Mouse (Mus musculus) gastrocnemius, adult 2 months (tissue): ENCODE results near the gene Acpp. TPM values are rescaled to one million over a fixed set of nuclear protein-coding genes. Genes with fewer than 3 reads are reported as not detected.

Source experiments
- DNase-seq: peaks from one replicate; pipeline ENCODE4 v3.0.0; 2022
- H3K27ac ChIP-seq: fragments of 200-600 bp; 2 replicates; pipeline ENCODE4 v1.8.1; 2022; ENCODE audit warnings: mild to moderate bottlenecking
- H3K4me3 ChIP-seq: fragments of 200-600 bp; 2 replicates; pipeline ENCODE4 v1.8.1; 2022; ENCODE audit warnings: mild to moderate bottlenecking, moderate library complexity
- CTCF ChIP-seq: fragments of 200-600 bp; IDR thresholded peaks from 2 replicates; pipeline ENCODE4 v1.8.1; 2022; ENCODE audit warnings: antibody characterized with exemption, mild to moderate bottlenecking, moderate library complexity
- intact Hi-C: fragments of 180-260 bp; cut with DNase I; formaldehyde crosslinking; loops from one replicate; pipeline ENCODE4 v1.15.1; 2025
- total RNA-seq, 2 experiments: library from RNA; stranded (reverse); gene quantifications; 2 replicates each; pipeline ENCODE4 v1.2.3; 2021

The Acpp gene
- total RNA-seq, 2 experiments from 2014 or later, result not detected

DNA sequence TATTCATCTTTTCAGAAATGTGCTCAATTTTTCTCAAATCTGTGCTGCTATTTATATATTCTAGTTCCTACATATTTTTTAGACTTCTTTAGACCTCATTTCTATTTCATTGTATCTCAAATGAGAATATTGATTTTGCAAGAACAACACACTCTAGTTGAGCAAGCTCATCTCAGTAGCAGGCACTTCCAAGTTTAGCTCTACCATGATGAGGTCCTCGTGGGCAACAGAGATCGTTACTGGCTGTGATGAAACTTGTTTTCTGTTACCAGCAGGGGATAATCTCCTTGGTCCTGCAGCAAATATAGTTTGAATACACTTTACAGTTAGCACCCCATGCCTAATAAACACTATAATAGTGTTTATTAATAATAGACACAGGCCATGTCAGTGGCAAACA lies 81.5 kb downstream of the Acpp start:
- DNase-seq, result no peak
- intact Hi-C loops, result no loop called here
- no peak overlapping the region for H3K27ac ChIP-seq
- TF ChIP-seq CTCF, result no peak
- no peak overlapping the region for H3K4me3 ChIP-seq

DNA sequence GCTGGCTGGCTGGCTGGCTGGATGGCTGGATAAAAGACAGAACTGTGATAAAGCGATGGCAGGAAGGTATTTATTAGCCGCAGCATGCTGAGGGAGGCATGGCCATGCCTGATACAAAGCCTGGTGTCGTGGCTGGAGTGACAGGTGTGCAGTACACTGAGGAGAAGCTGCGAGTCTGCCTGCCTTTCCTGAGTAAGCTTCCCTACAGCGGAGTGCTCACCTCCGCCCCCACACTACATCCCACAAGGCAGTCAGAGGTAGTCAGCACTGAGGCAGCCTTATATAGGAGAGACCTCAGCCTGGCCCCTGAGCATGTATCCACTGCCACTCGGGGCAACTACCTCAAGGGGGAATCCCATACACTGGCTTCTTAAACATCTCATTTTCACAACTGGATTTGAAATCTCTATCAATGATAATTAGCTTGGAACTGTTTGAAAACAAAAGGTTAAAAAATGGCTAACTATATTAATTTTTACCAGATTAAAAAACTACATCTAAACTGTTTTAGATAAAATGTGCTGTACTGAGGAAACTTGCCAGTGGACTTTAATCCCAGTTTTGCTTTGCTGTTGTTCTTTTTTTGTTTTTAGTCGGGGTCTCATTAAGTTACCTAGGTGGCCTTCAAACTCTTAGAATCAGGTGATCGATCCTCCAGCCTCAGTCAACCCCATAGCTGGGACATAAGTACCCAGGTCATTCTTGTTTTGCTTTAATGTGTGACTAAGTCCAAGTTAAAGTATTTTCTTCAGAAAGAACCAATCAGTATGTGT lies 83.0 kb downstream of the Acpp start:
- H3K4me3 ChIP-seq, result no peak overlapping the region
- DNase-seq, result no peak
- intact Hi-C loops, result no loop called here
- TF ChIP-seq CTCF, result no peak
- no peak overlapping the region for H3K27ac ChIP-seq

DNA sequence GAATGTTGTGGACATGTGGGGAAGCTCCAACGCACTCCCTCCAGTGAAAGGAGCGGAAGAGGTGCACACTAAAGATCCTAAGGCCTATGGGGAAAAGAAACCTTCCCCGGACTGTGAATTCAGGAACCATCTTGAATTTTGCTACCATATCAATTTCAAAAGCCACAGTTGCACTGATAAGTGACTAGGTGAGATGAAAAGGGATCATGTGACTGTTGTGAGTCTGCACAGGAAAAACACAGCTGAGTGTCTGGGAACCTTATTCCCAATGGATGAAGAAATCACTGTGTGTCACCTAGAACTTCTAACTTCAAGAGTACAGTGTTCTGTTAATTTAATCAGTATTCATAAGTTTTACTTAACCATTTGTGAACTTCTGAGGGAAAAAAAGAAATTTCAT lies 84.9 kb downstream of the Acpp start:
- TF ChIP-seq CTCF, result no peak
- intact Hi-C loops, result no loop called here
- DNase-seq, result no peak
- Histone ChIP-seq H3K27ac (no peak overlapping the region), H3K4me3 (no peak overlapping the region)

DNA sequence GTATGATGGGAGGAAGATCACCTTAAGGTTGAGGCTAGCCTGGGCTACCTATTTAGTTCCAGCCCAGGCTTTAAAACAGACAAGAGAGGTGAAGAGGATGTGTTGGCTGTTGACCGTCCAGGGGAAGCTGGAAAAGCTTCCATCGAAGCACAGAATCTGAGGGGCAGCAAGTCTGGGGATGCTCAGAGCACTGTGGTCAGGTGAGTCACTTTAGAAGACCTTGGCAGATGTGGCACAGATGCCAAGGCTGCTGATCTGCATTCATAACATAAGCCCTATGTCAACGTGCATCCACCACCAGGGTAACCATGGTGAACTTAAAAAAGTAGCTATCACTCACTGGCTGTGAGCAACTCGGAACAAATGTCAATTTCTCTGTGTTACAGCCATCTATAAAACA lies 85.9 kb downstream of the Acpp start:
- Histone ChIP-seq H3K4me3 (no peak overlapping the region), H3K27ac (no peak overlapping the region)
- no peak for DNase-seq
- intact Hi-C loops, result no loop called here
- TF ChIP-seq CTCF, result no peak

DNA sequence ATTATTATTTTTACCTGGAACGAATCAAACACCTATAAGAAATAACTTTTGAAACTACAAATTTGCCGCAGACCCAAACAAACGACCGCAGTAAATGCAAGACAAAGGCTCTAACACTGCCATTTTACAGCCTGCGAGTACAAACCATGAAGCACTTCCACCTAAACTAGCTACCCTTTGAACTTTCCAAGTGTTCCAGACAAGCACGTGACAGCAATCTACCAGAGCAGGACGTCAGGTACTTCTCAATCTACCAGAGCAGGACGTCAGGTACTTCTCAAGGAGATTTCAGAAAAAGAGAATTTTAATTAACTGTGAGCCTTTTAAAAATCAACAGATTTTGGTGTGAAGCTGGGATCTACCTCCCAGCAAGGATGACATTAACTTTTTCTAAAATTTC lies 86.4 kb downstream of the Acpp start:
- DNase-seq, result no peak
- no peak overlapping the region for H3K27ac ChIP-seq
- TF ChIP-seq CTCF, result no peak
- intact Hi-C loops, result no loop called here
- no peak overlapping the region for H3K4me3 ChIP-seq

DNA sequence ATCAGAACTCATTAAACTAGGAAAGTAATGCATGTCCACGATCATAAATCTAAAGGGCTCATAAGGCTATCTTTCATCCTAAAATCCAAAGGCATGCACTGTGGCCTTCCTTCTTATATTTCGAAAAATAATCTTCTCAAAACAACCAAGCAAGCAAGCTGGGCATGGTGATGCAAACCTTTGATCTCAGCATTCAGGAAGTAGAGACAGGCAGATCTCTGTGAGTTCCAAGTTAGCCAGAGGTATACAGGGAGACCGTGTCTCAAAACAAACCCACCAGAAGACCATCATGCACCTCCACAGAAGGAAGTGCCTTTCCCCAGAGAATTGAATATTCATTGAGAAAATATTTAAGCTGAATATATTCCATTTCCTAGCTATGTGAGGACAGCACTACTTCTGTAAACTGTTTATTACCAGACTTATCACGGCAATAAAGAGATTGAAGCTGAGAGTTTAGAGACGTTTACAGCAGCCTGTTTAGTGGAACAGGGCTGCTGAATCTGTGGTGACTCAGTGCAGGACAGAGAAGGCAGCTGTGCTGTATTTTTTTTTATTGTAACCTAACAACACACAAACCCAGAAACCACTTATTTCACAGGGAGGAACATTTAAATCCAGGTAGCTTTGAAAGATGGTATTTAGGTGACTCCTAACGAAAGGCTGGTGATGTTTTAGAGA lies 90.1 kb downstream of the Acpp start:
- H3K4me3 ChIP-seq, result no peak overlapping the region
- intact Hi-C loops, result no loop called here
- no peak for TF ChIP-seq CTCF
- peak overlapping the region; percentile 25; the same call in 1 of the 2 replicates for H3K27ac ChIP-seq
- DNase-seq, result no peak

DNA sequence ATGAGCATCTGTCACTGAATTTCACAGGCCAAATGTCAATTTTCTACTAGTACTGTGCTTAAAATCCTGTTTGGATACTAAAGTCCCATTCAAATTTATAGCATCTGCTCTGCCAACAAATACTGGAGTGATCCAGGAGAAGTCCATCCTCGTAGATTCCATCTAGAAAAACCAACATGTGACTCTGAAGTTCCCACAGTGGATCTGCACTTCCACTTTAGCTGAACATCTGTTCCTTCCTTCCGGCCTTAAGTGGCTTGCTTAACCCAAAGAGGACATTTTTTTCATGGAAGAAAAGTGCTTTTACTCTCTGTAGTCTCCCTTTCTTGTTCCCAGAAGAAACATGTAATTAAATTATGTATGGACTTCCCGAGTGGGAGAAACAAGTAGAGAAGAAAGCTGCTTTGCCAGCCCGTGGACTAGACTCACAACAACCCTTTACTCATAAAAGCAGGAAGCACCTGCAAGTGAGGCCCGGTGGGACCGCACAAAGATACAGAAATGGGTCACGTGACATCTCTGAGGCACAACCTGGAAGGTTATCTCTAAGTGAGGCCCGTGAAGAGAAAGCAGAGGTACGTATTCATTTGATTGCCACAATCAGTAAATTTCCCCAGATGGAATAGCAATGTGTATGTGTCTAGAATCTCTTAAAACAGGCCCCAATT lies 93.6 kb downstream of the Acpp start:
- intact Hi-C loops, result no loop called here
- DNase-seq, result no peak
- 0 out of 2 replicates have a peak overlapping the region, but pooled peaks have one; percentile 2 for H3K27ac ChIP-seq
- no peak for TF ChIP-seq CTCF
- H3K4me3 ChIP-seq, result no peak overlapping the region

DNA sequence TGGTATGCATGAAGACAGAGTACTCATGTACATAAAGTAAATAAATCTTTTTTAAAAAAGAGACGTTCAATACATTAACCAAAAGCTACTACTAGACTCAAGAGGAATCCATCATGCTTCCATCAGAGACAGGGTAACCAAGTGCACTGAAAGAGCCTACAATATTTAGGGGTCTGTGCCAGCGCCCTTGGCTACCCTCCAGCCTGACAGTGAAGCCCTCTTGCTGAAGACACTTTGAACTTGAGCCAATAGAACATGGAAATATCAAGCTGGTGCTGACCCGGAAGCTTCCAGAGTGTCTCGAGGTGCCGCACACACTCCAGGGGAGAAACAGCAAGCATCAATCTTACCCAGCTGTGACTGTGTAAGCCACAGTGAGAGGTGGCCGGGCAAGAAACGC lies 97.4 kb downstream of the Acpp start:
- Histone ChIP-seq H3K27ac (no peak overlapping the region), H3K4me3 (no peak overlapping the region)
- intact Hi-C loops, result no loop called here
- peak; percentile 31 for DNase-seq
- TF ChIP-seq CTCF, result no peak

DNA sequence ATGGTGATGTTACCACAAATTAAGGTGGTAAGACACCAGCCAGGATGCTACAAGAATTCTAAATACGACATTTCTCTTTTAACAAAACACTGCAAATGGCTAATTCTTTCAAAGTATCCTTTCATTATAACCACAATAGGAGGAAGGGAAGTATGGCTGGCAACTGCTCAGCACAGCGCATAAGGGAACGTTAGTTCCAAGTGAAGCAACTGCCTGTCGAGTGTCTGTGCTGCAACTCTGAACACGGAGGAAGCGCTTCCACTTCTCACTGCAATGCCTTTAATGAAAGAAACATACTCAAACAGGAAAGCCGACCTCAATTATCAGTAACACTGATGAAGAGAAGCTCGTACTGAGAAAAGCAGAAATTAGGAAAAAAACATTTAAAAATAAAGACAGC lies 98.5 kb downstream of the Acpp start:
- TF ChIP-seq CTCF, result no peak
- no peak for DNase-seq
- intact Hi-C loops, result no loop called here
- Histone ChIP-seq H3K27ac (no peak overlapping the region), H3K4me3 (no peak overlapping the region)

Other genes starting within 250 kb of the Acpp start
- gene Ackr4, start 210.8 kb downstream of the Acpp start, total RNA-seq, result under 1 TPM; 0.61 to 0.71 TPM
- 10 to 100 TPM; 29.7 to 32.1 TPM for gene Dnajc13, start 74.8 kb downstream of the Acpp start, total RNA-seq
- not detected for gene Cpne4, start 209.5 kb upstream of the Acpp start, total RNA-seq